Mouse (Mus musculus) forebrain, embryonic 11.5 days (tissue): ENCODE measurements at regions not wholly inside any gene's neighbourhood (a gene's known extent, or its start where the extent isn't known, plus 50 kb on each side); places are given as distances from the start of the nearest gene placed in this dataset.
"Not testable (repeated sequence)": the region's sequence is repeated elsewhere in the genome, so short reads cannot be mapped to it uniquely, and the experiment has no call there.

Source experiments
- ATAC-seq: fragments of 200-750 bp; cut with Nextera tagmentation; replicated peaks from 2 replicates; pipeline ENCODE4 v1.8.0; 2017; ENCODE audit warnings: moderate TSS enrichment; ENCODE audit not compliant: low FRiP score
- DNase-seq: peaks from one replicate; pipeline ENCODE4 v3.0.0-alpha.2; 2017; ENCODE audit warnings: low spot score
- H3K27ac ChIP-seq: fragments of 300-500 bp; sonication (generic); 2 replicates; pipeline ENCODE4 v1.5.1; 2014; ENCODE audit warnings: low read depth, low read length
- H3K27me3 ChIP-seq: fragments of 300-500 bp; sonication (generic); 2 replicates; pipeline ENCODE4 v1.6.1; 2014; ENCODE audit warnings: mild to moderate bottlenecking, low read length, mixed read lengths; ENCODE audit not compliant: control insufficient read depth, insufficient read depth
- H3K36me3 ChIP-seq: fragments of 300-500 bp; sonication (generic); 2 replicates; pipeline ENCODE4 v1.6.1; 2014; ENCODE audit warnings: mild to moderate bottlenecking, low read length, moderate library complexity, mixed read lengths; ENCODE audit not compliant: control insufficient read depth, insufficient read depth
- H3K4me1 ChIP-seq: fragments of 300-500 bp; sonication (generic); replicated peaks from 2 replicates; pipeline ENCODE4 v1.6.1; 2014; ENCODE audit warnings: low read length, mixed read lengths; ENCODE audit not compliant: control insufficient read depth, insufficient read depth
- H3K4me2 ChIP-seq: fragments of 300-500 bp; sonication (generic); 2 replicates; pipeline ENCODE4 v1.6.1; 2014; ENCODE audit warnings: low read depth, mild to moderate bottlenecking, low read length, moderate library complexity, mixed read lengths; ENCODE audit not compliant: severe bottlenecking
- H3K4me3 ChIP-seq: fragments of 300-500 bp; sonication (generic); 2 replicates; pipeline ENCODE4 v1.5.1; 2014; ENCODE audit warnings: low read depth, low read length
- H3K9ac ChIP-seq: fragments of 300-500 bp; sonication (generic); 2 replicates; pipeline ENCODE4 v1.6.1; 2014; ENCODE audit warnings: low read length
- H3K9me3 ChIP-seq: fragments of 300-500 bp; sonication (generic); 2 replicates; pipeline ENCODE4 v1.6.1; 2016; ENCODE audit warnings: low read length, mixed read lengths; ENCODE audit not compliant: control insufficient read depth
- WGBS: fragments of 180-500 bp; shearing (Covaris S2); extraction: QIAGEN DNeasy Blood & Tissue Kit; methylation state at CpG from one replicate; pipeline ENCODE4 v1.1.7; 2014; 5-methylcytosine and 5-hydroxymethylcytosine counted together

DNA sequence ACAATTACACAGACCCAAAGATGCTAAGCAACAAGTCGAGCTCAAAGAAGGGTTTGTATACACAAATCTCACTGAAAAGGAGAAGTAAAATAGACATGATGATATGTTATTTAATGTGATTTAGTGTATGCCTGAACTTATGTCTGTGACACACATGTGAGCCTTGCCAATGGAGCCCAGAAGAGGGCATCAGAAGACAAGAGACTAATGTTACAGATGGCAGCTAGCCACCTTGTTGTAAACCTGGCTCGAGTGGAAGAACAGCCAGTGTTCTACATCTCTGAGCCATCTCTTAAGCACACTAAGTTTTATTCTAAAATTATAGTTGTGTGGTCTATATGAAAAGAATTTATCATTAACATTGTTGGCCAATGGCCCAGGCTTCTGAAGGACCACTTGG lies 943.7 kb upstream of the Prmt6 start:
- no peaks in the 10 kb centered on the region for H3K36me3 ChIP-seq
- H3K27me3 ChIP-seq, result no peaks in the 10 kb centered on the region
- no peak overlapping the region for H3K4me2 ChIP-seq
- DNase-seq, result no peak
- 68% methylated on average over 2 of the region's 2 CpGs for WGBS
- H3K4me1 ChIP-seq, result no peaks in the 10 kb centered on the region
- no peak overlapping the region for H3K4me3 ChIP-seq
- no peak overlapping the region for H3K9ac ChIP-seq
- no peak overlapping the region for H3K27ac ChIP-seq
- ATAC-seq, result no peak
- H3K9me3 ChIP-seq, result no peaks in the 10 kb centered on the region

DNA sequence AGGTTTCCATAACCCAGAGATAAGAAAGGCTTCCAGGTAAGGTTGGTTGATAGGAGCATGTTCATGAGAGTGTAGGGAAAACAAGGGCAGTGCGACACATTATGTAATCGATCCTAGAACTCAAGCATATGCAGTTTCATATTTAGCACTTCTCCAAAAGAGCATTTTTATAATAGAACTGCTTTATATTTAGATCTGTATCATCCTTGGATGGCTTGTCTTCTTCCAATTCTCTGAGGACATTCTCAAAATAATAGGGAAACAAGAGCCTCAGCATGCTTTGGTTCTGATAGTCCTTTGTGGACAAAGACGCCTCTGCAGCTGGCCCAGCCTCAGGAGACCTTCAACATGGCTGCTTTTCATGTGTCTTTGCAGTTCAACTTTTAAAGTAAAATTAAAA lies 915.9 kb upstream of the Prmt6 start:
- Histone ChIP-seq H3K9ac (no peak overlapping the region), H3K4me3 (no peak overlapping the region), H3K4me2 (no peak overlapping the region), H3K4me1 (no peaks in the 10 kb centered on the region), H3K27me3 (no peaks in the 10 kb centered on the region), H3K9me3 (no peaks in the 10 kb centered on the region), H3K27ac (no peak overlapping the region), H3K36me3 (no peaks in the 10 kb centered on the region)
- 87% methylated on average over 3 of the region's 3 CpGs for WGBS
- ATAC-seq (no peak), DNase-seq (no peak)

DNA sequence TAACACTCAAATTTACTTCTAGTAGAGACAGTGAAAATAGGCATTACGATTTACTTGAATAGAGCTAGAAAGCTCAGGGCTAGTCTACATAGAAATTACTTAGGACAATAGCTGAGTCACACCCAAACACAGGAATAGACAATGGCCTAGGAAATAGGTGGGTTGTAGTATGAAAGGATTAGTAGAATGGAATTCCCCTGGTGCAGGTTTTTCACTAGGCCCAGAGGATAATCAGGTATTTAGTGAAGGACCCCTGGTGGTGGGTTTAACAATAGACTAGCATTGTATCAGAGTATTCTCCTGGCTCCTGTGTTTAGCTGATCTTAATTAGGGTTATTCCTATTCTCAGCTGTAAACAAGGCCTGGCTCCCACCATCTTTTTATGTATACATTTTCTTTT lies 890.4 kb upstream of the Prmt6 start:
- H3K27me3 ChIP-seq, H3K36me3 ChIP-seq, ATAC-seq, H3K4me2 ChIP-seq, H3K9me3 ChIP-seq, DNase-seq, H3K4me3 ChIP-seq, H3K27ac ChIP-seq, H3K9ac ChIP-seq, H3K4me1 ChIP-seq: not testable (repeated sequence)
- 74% methylated on average over 1 of the region's 1 CpGs for WGBS

DNA sequence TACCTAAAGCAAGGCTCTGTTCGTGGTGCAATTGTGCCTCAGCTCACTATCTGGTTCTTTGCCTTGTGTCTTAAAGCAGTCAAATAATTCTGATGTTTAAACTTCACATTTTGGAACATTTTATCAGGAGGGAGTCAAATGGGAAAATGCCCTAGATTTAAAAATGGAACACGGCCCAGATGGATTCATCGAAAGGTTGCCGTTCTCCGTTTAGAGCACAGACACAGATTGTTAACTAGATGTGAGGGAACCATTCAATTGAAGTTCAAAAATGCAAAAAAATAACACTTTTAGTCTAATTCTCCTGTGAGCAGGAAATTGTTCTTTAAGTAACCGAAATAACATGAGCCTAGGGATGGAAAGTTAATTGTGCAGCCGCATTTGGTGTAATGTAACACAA lies 858.2 kb upstream of the Prmt6 start:
- Histone ChIP-seq H3K4me1 (no peaks in the 10 kb centered on the region), H3K36me3 (no peaks in the 10 kb centered on the region), H3K27ac (no peak overlapping the region), H3K9ac (no peak overlapping the region), H3K4me3 (no peak overlapping the region), H3K4me2 (no peak overlapping the region), H3K9me3 (no peaks in the 10 kb centered on the region), H3K27me3 (no peaks in the 10 kb centered on the region)
- ATAC-seq (no peak), DNase-seq (no peak)
- 94% methylated on average over 7 of the region's 7 CpGs for WGBS

DNA sequence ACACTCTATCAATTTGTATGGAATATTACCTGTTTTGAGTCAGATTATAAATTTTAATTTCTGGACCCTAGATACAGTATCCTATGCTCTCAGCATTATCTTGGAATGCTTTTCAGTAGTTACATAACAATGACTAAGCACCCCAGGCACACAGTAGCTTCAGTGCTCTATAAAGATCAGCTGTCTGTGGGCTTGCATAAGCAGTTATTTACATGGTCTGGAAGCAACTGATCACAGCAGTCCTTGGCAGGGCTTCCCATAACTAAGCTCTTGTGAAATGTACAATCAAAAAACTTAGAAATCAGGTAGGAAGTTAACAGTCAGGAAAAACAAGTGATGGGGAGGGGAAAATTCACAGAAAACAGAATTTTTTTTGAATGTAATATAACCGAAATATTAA lies 851.8 kb upstream of the Prmt6 start:
- Histone ChIP-seq H3K9ac (no peak overlapping the region), H3K9me3 (no peaks in the 10 kb centered on the region), H3K4me1 (no peaks in the 10 kb centered on the region), H3K27ac (no peak overlapping the region), H3K27me3 (no peaks in the 10 kb centered on the region), H3K36me3 (no peaks in the 10 kb centered on the region), H3K4me2 (no peak overlapping the region), H3K4me3 (no peak overlapping the region)
- no peak for ATAC-seq
- no peak for DNase-seq
- WGBS, result 76% methylated on average over 1 of the region's 1 CpGs

DNA sequence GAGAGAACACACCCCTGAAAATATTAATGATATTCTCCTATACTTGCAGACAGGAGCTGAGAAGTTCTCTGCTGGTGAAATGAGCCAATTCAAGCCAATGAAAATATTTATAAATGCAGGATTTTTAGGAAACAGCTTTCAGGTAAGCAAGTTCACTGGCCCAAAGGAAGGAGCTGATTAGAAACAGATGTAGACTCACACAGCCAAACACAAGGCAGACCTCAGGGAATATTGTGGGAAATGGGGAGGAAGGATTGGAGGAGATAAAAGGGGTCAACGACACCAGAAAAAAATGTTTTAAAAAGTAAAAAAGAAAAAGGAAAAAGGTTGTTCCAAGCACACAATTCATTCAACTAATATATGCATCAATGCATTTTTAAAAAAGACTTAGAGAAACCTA lies 823.5 kb upstream of the Prmt6 start:
- 36% methylated on average over 1 of the region's 1 CpGs for WGBS

DNA sequence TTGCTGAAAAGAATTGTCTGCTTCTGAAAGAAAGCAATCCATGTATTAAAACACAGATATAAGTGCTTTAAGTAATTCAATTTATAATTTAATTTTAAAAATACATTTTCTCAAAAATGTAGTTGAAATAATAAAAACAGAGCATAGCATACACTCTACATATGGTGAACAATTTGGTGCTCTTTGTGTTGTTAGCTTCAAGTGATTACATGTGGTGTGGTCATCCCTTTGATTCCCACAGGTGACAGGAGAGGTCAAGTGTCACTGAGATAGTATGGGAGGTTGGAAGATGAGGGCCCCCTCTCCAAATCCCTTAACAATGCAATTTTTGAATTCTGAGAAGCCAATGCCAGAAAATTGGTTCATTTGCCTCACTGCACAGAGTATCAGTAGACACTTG lies 819.5 kb upstream of the Prmt6 start:
- Histone ChIP-seq H3K9ac (no peak overlapping the region), H3K4me1 (no peaks in the 10 kb centered on the region), H3K4me2 (no peak overlapping the region), H3K27ac (no peak overlapping the region), H3K4me3 (no peak overlapping the region), H3K36me3 (no peaks in the 10 kb centered on the region), H3K27me3 (no peaks in the 10 kb centered on the region), H3K9me3 (no peaks in the 10 kb centered on the region)
- ATAC-seq (no peak), DNase-seq (no peak)

More for the DNA sequence above, 823.5 kb upstream of the Prmt6 start:
- Histone ChIP-seq H3K27ac (no peak overlapping the region), H3K27me3 (no peaks in the 10 kb centered on the region), H3K4me1 (no peaks in the 10 kb centered on the region), H3K9ac (no peak overlapping the region), H3K4me2 (no peak overlapping the region), H3K9me3 (no peaks in the 10 kb centered on the region), H3K36me3 (no peaks in the 10 kb centered on the region), H3K4me3 (no peak overlapping the region)
- ATAC-seq (no peak), DNase-seq (no peak)

DNA sequence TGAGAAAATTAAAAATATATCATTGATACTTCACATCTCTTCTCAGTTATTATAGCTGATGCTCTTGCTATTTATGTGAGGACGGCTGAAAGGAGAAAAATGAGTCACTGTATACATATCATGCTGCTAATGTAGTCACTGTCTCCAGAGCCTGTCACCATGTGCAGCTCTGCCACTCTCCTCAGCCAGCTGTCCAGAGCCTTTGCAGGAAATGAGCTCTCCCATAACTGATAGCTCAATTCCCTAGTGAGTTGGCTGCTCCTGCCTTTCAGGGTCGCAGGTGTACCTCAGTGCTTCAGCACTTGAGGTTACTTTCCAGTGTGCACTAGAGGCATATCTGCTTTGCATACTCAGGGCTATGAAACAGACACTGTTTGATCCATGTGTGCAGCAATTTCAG lies 819.0 kb upstream of the Prmt6 start:
- Histone ChIP-seq H3K4me3 (no peak overlapping the region), H3K36me3 (no peaks in the 10 kb centered on the region), H3K27me3 (no peaks in the 10 kb centered on the region), H3K9me3 (no peaks in the 10 kb centered on the region), H3K4me2 (no peak overlapping the region), H3K4me1 (no peaks in the 10 kb centered on the region), H3K9ac (no peak overlapping the region), H3K27ac (no peak overlapping the region)
- no peak for ATAC-seq
- 76% methylated on average over 2 of the region's 2 CpGs for WGBS
- DNase-seq, result no peak

DNA sequence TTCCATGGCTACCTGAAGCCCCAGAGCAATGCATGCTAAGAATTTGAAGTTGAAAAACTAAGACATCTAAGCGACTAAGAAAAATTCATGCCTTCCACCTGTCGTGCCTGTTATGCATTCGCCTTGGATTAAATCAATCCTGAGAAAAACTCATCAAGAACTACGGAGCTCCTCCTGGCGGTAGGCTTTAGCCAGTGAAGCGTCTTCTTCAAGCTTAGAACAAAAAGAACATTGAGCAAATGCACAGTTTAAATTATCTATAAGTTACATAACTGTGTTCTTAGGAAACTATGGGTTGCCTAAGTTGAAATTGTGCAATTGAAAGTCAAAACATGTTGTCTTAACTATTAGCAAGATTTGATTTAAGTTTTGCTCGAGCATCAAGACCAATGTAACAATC lies 818.4 kb upstream of the Prmt6 start:
- no peak overlapping the region for H3K9ac ChIP-seq
- no peaks in the 10 kb centered on the region for H3K4me1 ChIP-seq
- H3K4me2 ChIP-seq, result no peak overlapping the region
- no peaks in the 10 kb centered on the region for H3K27me3 ChIP-seq
- H3K4me3 ChIP-seq, result no peak overlapping the region
- no peak; the same call in 1 of the 2 replicates for ATAC-seq
- no peaks in the 10 kb centered on the region for H3K9me3 ChIP-seq
- no peaks in the 10 kb centered on the region for H3K36me3 ChIP-seq
- H3K27ac ChIP-seq, result no peak overlapping the region
- WGBS, result 23% methylated on average over 7 of the region's 7 CpGs
- peak; percentile 59 for DNase-seq
